Mouse (Mus musculus) liver, embryonic 11.5 days (tissue): ENCODE results near the gene Pcid2. TPM values are rescaled to one million over a fixed set of nuclear protein-coding genes. Genes with fewer than 3 reads are reported as not detected.
"Not testable (repeated sequence)": the region's sequence is repeated elsewhere in the genome, so short reads cannot be mapped to it uniquely, and the experiment has no call there.

ENCODE experiments used
- ATAC-seq: fragments of 200-750 bp; cut with Nextera tagmentation; replicated peaks from 2 replicates; pipeline ENCODE4 v1.8.0; 2017; ENCODE audit warnings: moderate number of reproducible peaks, mild to moderate bottlenecking, moderate TSS enrichment, moderate library complexity; ENCODE audit not compliant: low FRiP score
- DNase-seq: peaks from one replicate; pipeline ENCODE4 v3.0.0-alpha.2; 2017; ENCODE audit warnings: low spot score
- H3K27ac ChIP-seq: fragments of 300-500 bp; sonication (generic); 2 replicates; pipeline ENCODE4 v1.5.1; 2014; ENCODE audit warnings: mild to moderate bottlenecking, low read depth, low read length, control low read depth
- H3K27me3 ChIP-seq: fragments of 300-500 bp; sonication (generic); replicated peaks from 2 replicates; pipeline ENCODE4 v1.6.1; 2014; ENCODE audit warnings: low read length, mixed read lengths; ENCODE audit not compliant: control insufficient read depth, insufficient read depth
- H3K36me3 ChIP-seq: fragments of 300-500 bp; sonication (generic); 2 replicates; pipeline ENCODE4 v1.6.1; 2014; ENCODE audit warnings: mild to moderate bottlenecking, low read length, moderate library complexity, mixed read lengths; ENCODE audit not compliant: control insufficient read depth, insufficient read depth
- H3K4me1 ChIP-seq: fragments of 300-500 bp; sonication (generic); replicated peaks from 2 replicates; pipeline ENCODE4 v1.6.1; 2014; ENCODE audit warnings: low read length, mixed read lengths; ENCODE audit not compliant: control insufficient read depth, insufficient read depth
- H3K4me2 ChIP-seq: fragments of 300-500 bp; sonication (generic); 2 replicates; pipeline ENCODE4 v1.6.1; 2014; ENCODE audit warnings: mild to moderate bottlenecking, control low read depth, moderate library complexity
- H3K4me3 ChIP-seq: fragments of 300-500 bp; sonication (generic); 2 replicates; pipeline ENCODE4 v1.5.1; 2014; ENCODE audit warnings: low read depth, low read length, control low read depth
- H3K9ac ChIP-seq: fragments of 300-500 bp; sonication (generic); 2 replicates; pipeline ENCODE4 v1.6.1; 2014; ENCODE audit warnings: low read depth, low read length, control low read depth
- H3K9me3 ChIP-seq: fragments of 300-500 bp; sonication (generic); 2 replicates; pipeline ENCODE4 v1.6.1; 2016; ENCODE audit warnings: low read length, inconsistent platforms, mixed read lengths; ENCODE audit not compliant: control insufficient read depth
- WGBS: fragments of 180-500 bp; shearing (Covaris S2); extraction: QIAGEN DNeasy Blood & Tissue Kit; methylation state at CpG from one replicate; pipeline ENCODE4 v1.1.7; 2014; 5-methylcytosine and 5-hydroxymethylcytosine counted together
- polyA plus RNA-seq: library from polyadenylated mRNA; unstranded; fragments of >200 nt; fragmentation: Nextera tagmentation; extraction: Ambion mirVana; gene quantifications from 2 replicates; pipeline ENCODE4 v1.2.1, GENCODE M21; 2014

Pcid2 gene
- polyA plus RNA-seq, 1 experiment from 2014 or later: 38.8 TPM

GRCm38 (mm10) chr8:13108967-13109366 is 3.7 kb upstream of the Pcid2 start:
- Histone ChIP-seq H3K4me3 (peak overlapping the region; percentile 32), H3K36me3 (peaks cover 10% of the 10 kb centered on the region; the same call in 1 of the 2 replicates), H3K27ac (peak overlapping the region; percentile 88), H3K4me2 (peak overlapping the region; percentile 85), H3K9me3 (no peaks in the 10 kb centered on the region), H3K4me1 (peaks cover 30% of the 10 kb centered on the region), H3K9ac (peak overlapping the region; percentile 55), H3K27me3 (no peaks in the 10 kb centered on the region)
- WGBS: 74% methylated on average over 8 of the region's 8 CpGs
- peak; percentile 20; the same call in 1 of the 2 replicates for ATAC-seq
- no peak for DNase-seq

GRCm38 (mm10) chr8:13107990-13108638 is 2.9 kb upstream of the Pcid2 start:
- Histone ChIP-seq H3K27ac (peak overlapping the region; percentile 88), H3K4me2 (peak overlapping the region; percentile 85), H3K9ac (peak overlapping the region; percentile 55)

DNA sequence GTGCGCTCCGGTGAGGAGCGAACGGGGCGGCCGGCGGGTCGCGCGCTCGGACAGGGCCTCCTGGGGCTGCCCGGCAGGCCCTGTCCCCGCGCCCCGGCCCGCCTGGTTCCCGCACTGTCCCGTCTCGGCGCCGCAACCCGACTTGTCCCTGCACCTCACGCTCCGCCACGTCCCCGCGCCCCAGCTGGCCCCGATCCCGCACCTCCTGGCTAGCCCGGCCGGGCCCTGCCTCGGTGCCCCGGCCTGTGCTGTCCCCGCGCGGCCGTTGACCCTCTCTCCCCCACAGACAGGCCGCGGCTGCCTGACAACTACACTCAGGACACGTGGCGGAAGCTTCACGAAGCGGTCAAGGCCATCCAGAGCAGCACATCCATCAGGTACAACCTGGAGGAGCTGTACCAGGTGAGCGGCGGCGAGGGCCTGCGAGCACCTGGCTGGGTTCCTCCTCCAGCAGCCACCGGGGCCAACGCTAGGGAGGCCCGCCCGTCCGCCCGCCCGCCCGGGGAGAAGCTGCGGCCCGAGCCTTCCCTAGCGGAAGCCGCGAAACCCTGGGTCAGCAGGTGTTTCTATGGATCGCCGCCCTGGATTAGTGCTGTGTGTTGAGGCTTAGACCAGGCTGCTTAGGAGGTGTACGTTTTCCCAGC is 771 bp upstream of the Pcid2 start:
- Histone ChIP-seq H3K9me3 (no peaks in the 10 kb centered on the region), H3K4me2 (peak overlapping the region; percentile 85), H3K9ac (peak overlapping the region; percentile 99), H3K4me1 (peaks cover 35% of the 10 kb centered on the region), H3K27me3 (no peaks in the 10 kb centered on the region), H3K36me3 (0 out of 2 replicates have a peak, but pooled peaks cover 5% of the 10 kb centered on the region), H3K27ac (peak overlapping the region; percentile 85), H3K4me3 (peak overlapping the region; percentile 71)
- peak; percentile 24 for ATAC-seq
- under 1% methylated on average over 61 of the region's 63 CpGs for WGBS
- DNase-seq: peak; percentile 76

More at GRCm38 (mm10) chr8:13107990-13108638, 2.9 kb upstream of the Pcid2 start:
- H3K27me3 ChIP-seq: no peaks in the 10 kb centered on the region
- H3K36me3 ChIP-seq: peaks cover 5% of the 10 kb centered on the region; the same call in 1 of the 2 replicates
- H3K9me3 ChIP-seq: no peaks in the 10 kb centered on the region
- H3K4me1 ChIP-seq: peaks cover 35% of the 10 kb centered on the region
- peak; percentile 62 for ATAC-seq
- DNase-seq: peak; percentile 46
- H3K4me3 ChIP-seq: peak overlapping the region; percentile 32
- WGBS: 60% methylated on average over 13 of the region's 13 CpGs

DNA sequence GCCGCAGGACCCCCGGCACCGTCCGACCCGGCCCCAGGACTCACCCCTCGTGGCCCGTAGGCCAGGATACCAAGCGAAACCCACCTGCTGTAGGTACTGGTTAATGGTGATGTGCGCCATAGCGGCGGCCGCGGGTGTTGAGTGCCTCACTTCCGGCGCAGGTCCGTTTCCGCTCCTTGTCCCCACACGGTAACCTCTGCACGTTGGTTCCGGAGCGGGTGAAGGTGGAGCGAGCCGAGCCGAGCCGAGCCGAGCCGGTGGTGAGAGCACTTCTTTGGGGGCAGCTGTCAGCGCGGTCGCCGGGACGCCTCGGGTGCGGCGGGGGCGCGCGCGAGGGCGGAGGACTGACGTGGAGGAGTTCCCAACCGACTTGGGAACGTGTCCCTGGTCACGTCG is 570 bp downstream of the Pcid2 start:
- peak; percentile 70 for ATAC-seq
- peak overlapping the region; percentile 83 for H3K27ac ChIP-seq
- no peaks in the 10 kb centered on the region for H3K27me3 ChIP-seq
- no peaks in the 10 kb centered on the region for H3K9me3 ChIP-seq
- peaks cover 29% of the 10 kb centered on the region for H3K4me1 ChIP-seq
- peak overlapping the region; percentile 99 for H3K9ac ChIP-seq
- DNase-seq: peak; percentile 92
- peak overlapping the region; percentile 90 for H3K4me2 ChIP-seq
- H3K36me3 ChIP-seq: peaks cover 10% of the 10 kb centered on the region; the same call in 1 of the 2 replicates
- WGBS: under 1% methylated on average over 45 of the region's 45 CpGs
- peak overlapping the region; percentile 71 for H3K4me3 ChIP-seq

DNA sequence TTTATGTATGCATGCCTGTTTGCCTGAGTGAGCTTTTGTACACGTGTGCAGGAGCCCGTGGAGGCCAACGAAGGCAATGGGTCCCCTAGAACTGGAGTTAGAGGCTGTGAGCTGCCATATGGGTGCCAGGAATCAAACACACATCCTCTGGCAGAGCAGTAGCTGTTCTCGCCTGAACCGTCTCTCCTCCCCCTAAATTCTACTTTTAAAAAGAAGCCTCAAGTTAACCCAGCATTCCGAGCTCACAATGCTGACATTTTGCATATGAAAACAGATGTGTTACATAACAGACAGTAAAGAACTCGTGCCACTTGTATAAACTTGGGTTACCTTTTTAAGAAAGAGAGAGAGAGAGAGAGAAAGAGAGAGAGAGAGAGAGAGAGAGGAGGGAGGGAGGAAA is 27.7 kb downstream of the Pcid2 start:
- ATAC-seq: no peak

DNA sequence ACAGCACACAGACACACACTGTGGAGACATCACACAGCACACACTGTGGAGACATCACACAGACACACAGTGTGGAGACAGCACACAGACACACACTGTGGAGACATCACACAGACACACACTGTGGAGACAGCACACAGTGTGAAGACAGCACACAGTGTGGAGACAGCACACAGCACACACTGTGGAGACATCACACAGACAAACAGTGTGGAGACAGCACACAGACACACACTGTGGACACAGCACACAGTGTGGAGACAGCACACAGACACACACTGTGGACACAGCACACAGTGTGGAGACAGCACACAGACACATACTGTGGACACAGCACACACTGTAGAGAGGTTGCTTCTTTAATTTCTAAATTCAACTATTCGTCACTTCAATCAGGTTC is 29.7 kb downstream of the Pcid2 start:
- not testable (repeated sequence) for H3K27ac ChIP-seq, H3K27me3 ChIP-seq, DNase-seq, H3K9me3 ChIP-seq, H3K4me2 ChIP-seq, H3K4me1 ChIP-seq, ATAC-seq, H3K4me3 ChIP-seq, H3K9ac ChIP-seq
- H3K36me3 ChIP-seq: peaks cover 33% of the 10 kb centered on the region
- 89% methylated on average over 1 of the region's 1 CpGs for WGBS

More for the DNA sequence above, 27.7 kb downstream of the Pcid2 start:
- H3K36me3 ChIP-seq: peaks cover 42% of the 10 kb centered on the region
- H3K4me2 ChIP-seq: no peak overlapping the region
- no peak overlapping the region for H3K4me3 ChIP-seq
- no peaks in the 10 kb centered on the region for H3K9me3 ChIP-seq
- H3K27ac ChIP-seq: no peak overlapping the region
- H3K4me1 ChIP-seq: no peaks in the 10 kb centered on the region
- WGBS: 87% methylated on average over 7 of the region's 7 CpGs
- H3K9ac ChIP-seq: no peak overlapping the region
- no peaks in the 10 kb centered on the region for H3K27me3 ChIP-seq
- DNase-seq: no peak

- peaks cover 33% of the 10 kb centered on the region for H3K36me3 ChIP-seq
Measured at GRCm38 (mm10) chr8:13075044-13075443, 30.2 kb downstream of the Pcid2 start.

DNA sequence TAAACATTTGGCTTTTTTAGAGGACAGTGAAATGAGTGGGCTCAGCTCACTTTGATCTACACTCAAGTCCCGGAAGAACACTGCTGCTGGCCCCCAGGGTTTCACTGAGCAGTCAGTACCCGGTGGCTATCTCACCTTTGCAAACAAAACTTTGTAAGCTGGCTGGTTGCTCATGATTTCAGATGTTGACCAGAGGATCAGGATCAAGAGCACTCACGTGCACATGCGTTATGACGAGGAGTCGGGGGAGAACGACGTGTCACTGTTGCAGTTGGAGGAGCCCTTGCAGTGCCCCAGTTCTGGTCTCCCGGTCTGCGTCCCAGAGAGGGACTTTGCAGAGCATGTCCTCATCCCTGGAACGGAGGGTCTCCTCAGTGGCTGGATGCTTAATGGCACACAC is 32.0 kb downstream of the Pcid2 start:
- Histone ChIP-seq H3K4me3 (no peak overlapping the region), H3K27ac (no peak overlapping the region), H3K36me3 (peaks cover 22% of the 10 kb centered on the region), H3K9me3 (no peaks in the 10 kb centered on the region), H3K4me2 (no peak overlapping the region), H3K9ac (no peak overlapping the region), H3K4me1 (no peaks in the 10 kb centered on the region), H3K27me3 (no peaks in the 10 kb centered on the region)
- WGBS: 85% methylated on average over 11 of the region's 11 CpGs
- no peak; the same call in 1 of the 2 replicates for ATAC-seq
- DNase-seq: no peak

More at GRCm38 (mm10) chr8:13075044-13075443, 30.2 kb downstream of the Pcid2 start:
- WGBS: 75% methylated on average over 8 of the region's 8 CpGs
- no peak overlapping the region for H3K4me3 ChIP-seq
- no peak overlapping the region for H3K4me2 ChIP-seq
- DNase-seq (no peak), ATAC-seq (no peak)
- H3K4me1 ChIP-seq: no peaks in the 10 kb centered on the region
- H3K9ac ChIP-seq: no peak overlapping the region
- H3K27me3 ChIP-seq: no peaks in the 10 kb centered on the region
- no peak overlapping the region for H3K27ac ChIP-seq
- no peaks in the 10 kb centered on the region for H3K9me3 ChIP-seq
